Mouse (Mus musculus): ENCODE results near the gene Kcnj8. TPM values are rescaled to one million over a fixed set of nuclear protein-coding genes. Genes with fewer than 3 reads are reported as not detected.
A peak's percentile ranks its signal among the peaks of the same experiment; 100 is the strongest.

Gene Kcnj8
- polyA plus RNA-seq, 1 experiment from 2014 or later = 2.8 TPM

DNA sequence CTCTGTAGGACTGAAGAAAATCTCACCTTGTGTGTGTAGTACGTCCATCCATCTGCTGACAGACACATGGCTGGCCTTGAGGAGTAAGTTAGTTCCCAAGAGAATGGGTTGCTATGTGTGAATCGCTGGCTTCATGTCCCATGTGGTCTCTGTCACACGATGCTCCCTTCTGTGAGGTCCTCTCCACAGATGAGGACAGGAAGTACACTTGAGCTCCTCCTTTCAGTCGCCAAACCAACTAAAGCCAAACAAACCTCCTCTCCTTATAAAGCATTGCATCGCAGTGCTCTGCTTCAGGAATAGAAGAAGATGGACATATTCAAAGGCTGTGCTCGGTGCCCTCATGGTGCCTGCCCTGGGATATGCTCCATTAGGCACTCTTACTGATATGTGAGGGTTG is 6.4 kb upstream of the Kcnj8 start:
- Histone ChIP-seq H3K4me2 (ENCODE audit: low read depth, low read length) (no peak overlapping the region), H3K9me3 (replicated peaks; ENCODE audit: control insufficient read depth, low read length) (no peaks in the 10 kb centered on the region), H3K27me3 (ENCODE audit: control insufficient read depth, insufficient read depth, low read length) (no peaks in the 10 kb centered on the region), H3K27ac (replicated peaks; ENCODE audit: low read depth, low read length) (no peak overlapping the region), H3K36me3 (replicated peaks; ENCODE audit: control insufficient read depth, insufficient read depth, low read depth, low read length) (no peaks in the 10 kb centered on the region), H3K4me3 (ENCODE audit: low read depth, low read length) (no peak overlapping the region), H3K9ac (replicated peaks; ENCODE audit: low read length) (no peak overlapping the region), H3K4me1 (ENCODE audit: control insufficient read depth, insufficient read depth, low read length) (no peaks in the 10 kb centered on the region)
- ATAC-seq (replicated peaks; ENCODE audit: insufficient number of reproducible peaks, low FRiP score, low TSS enrichment, low read depth) (no peak), DNase-seq (ENCODE audit: low spot score) (no peak)
- WGBS = 81% methylated on average over 6 of the region's 6 CpGs

DNA sequence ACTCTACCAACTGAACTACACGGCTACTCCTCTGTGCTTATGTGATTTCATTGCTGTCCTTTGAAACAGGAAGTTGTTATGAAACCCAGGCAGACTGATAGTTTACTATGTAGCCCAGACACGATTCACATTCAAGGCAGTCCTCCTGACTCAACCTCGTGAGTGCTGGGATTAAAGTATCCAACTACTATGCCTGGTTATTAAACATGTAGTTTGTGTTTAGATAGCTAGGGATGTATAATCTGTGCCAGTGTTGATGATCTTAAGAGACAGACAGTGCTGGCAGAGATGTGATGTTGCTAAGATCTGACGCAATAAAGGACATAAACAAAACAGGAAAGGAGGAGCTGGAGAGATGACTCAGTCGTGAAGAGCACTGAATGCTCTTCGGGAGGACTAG is 1.5 kb upstream of the Kcnj8 start:
- ATAC-seq (replicated peaks; ENCODE audit: insufficient number of reproducible peaks, low FRiP score, low TSS enrichment, low read depth) = no peak
- Histone ChIP-seq H3K4me3 (ENCODE audit: low read depth, low read length) (no peak overlapping the region), H3K9me3 (replicated peaks; ENCODE audit: control insufficient read depth, low read length) (no peaks in the 10 kb centered on the region), H3K9ac (replicated peaks; ENCODE audit: low read length) (no peak overlapping the region), H3K4me2 (ENCODE audit: low read depth, low read length) (no peak overlapping the region), H3K27me3 (ENCODE audit: control insufficient read depth, insufficient read depth, low read length) (peaks cover 12% of the 10 kb centered on the region), H3K27ac (replicated peaks; ENCODE audit: low read depth, low read length) (no peak overlapping the region), H3K36me3 (replicated peaks; ENCODE audit: control insufficient read depth, insufficient read depth, low read depth, low read length) (no peaks in the 10 kb centered on the region), H3K4me1 (ENCODE audit: control insufficient read depth, insufficient read depth, low read length) (no peaks in the 10 kb centered on the region)
- DNase-seq (ENCODE audit: low spot score) = no peak
- 57% methylated on average over 6 of the region's 6 CpGs for WGBS

DNA sequence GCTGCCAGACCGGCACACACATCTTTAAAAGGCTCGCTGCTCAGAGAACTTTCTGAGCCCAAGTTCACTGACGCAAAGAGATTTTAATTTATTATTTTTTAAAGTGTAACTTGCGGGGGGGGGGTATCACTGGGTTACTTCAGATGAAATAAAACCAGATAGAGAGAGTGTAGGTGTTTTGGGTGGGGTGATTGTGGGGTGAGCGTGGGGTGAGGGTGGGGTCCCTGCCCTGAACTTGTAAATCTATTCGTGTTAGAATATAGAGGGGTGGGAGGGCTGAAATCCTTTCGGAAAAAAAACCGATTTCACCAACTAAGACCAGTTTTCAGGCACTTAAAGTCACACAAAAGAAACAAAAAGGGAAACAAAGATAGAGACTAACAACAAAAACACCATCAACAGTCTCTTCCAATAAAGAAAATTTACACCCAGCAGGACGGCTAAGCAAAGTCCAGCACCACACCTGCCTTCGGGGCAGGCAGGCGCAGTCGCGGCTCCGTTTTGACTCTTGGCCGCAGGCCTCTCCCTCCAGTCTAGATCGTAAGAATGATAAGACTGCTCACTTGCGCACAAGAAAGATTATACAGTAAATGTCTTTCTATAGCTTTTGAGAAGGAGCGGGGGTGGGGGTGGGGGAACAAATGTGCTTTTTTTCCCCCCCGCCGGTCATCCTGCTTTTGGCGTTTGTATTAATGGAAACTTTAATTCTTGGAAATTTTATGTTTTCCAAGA is 381 bp upstream of the Kcnj8 start:
- H3K9ac ChIP-seq (replicated peaks; ENCODE audit: low read length) = no peak overlapping the region
- H3K4me1 ChIP-seq (ENCODE audit: control insufficient read depth, insufficient read depth, low read length) = no peaks in the 10 kb centered on the region
- peak overlapping the region; percentile 59 for H3K4me2 ChIP-seq (ENCODE audit: low read depth, low read length)
- peak overlapping the region; percentile 43 for H3K4me3 ChIP-seq (ENCODE audit: low read depth, low read length)
- ATAC-seq (replicated peaks; ENCODE audit: insufficient number of reproducible peaks, low FRiP score, low TSS enrichment, low read depth) (peak; percentile 57; the same call in 1 of the 2 replicates), DNase-seq (ENCODE audit: low spot score) (peak; percentile 35)
- no peak overlapping the region for H3K27ac ChIP-seq (replicated peaks; ENCODE audit: low read depth, low read length)
- H3K27me3 ChIP-seq (ENCODE audit: control insufficient read depth, insufficient read depth, low read length) = peaks cover 12% of the 10 kb centered on the region
- 3% methylated on average over 21 of the region's 21 CpGs for WGBS
- no peaks in the 10 kb centered on the region for H3K36me3 ChIP-seq (replicated peaks; ENCODE audit: control insufficient read depth, insufficient read depth, low read depth, low read length)
- H3K9me3 ChIP-seq (replicated peaks; ENCODE audit: control insufficient read depth, low read length) = no peaks in the 10 kb centered on the region

- H3K9me3 ChIP-seq (replicated peaks; ENCODE audit: control insufficient read depth, low read length) = no peaks in the 10 kb centered on the region
- DNase-seq (ENCODE audit: low spot score) = no peak
- no peak for ATAC-seq (replicated peaks; ENCODE audit: insufficient number of reproducible peaks, low FRiP score, low TSS enrichment, low read depth)
- H3K4me3 ChIP-seq (ENCODE audit: low read depth, low read length) = no peak overlapping the region; the same call in 1 of the 2 replicates
- H3K27me3 ChIP-seq (ENCODE audit: control insufficient read depth, insufficient read depth, low read length) = peaks cover 12% of the 10 kb centered on the region
- H3K4me2 ChIP-seq (ENCODE audit: low read depth, low read length) = no peak overlapping the region
- WGBS = 6% methylated on average over 30 of the region's 30 CpGs
- no peaks in the 10 kb centered on the region for H3K4me1 ChIP-seq (ENCODE audit: control insufficient read depth, insufficient read depth, low read length)
- H3K27ac ChIP-seq (replicated peaks; ENCODE audit: low read depth, low read length) = no peak overlapping the region
- H3K9ac ChIP-seq (replicated peaks; ENCODE audit: low read length) = no peak overlapping the region
- H3K36me3 ChIP-seq (replicated peaks; ENCODE audit: control insufficient read depth, insufficient read depth, low read depth, low read length) = no peaks in the 10 kb centered on the region
Observed at GRCm38 (mm10) chr6:142570046-142570770, 1.2 kb downstream of the Kcnj8 start.

DNA sequence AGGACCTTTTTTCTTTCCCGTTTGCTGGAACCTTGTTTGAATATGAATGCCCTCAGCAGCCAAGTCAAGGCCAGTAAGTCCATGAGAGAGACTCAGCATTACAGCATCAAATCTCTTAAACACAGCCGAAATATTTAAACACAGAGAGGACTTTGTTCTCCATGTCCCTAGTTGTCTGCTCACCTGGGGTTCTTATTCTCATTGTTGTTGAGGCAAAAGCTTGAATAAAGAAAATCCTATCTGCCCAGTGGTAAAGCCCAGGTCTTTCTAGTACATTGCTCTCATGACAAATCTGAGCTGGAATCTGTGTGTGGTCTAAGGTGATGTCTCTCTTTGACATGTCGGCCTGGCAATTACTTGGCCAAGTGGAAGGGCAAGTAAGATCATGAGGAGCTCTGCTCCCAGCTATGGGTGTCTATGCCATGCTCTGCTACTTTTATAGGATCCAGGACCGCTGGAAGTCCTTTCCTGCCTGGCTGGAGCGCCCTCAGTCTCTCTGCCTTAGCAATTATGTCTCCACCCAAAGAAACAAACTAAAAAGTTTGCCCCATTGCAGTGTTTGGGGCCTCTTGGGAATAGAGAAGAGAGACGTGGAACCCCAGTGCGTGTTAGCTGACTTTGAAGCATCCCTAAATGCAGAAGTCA is 2.6 kb downstream of the Kcnj8 start:
- DNase-seq (ENCODE audit: low spot score) = no peak
- Histone ChIP-seq H3K36me3 (replicated peaks; ENCODE audit: control insufficient read depth, insufficient read depth, low read depth, low read length) (no peaks in the 10 kb centered on the region), H3K4me2 (ENCODE audit: low read depth, low read length) (no peak overlapping the region), H3K27me3 (ENCODE audit: control insufficient read depth, insufficient read depth, low read length) (peaks cover 12% of the 10 kb centered on the region), H3K9ac (replicated peaks; ENCODE audit: low read length) (no peak overlapping the region), H3K4me1 (ENCODE audit: control insufficient read depth, insufficient read depth, low read length) (no peaks in the 10 kb centered on the region), H3K9me3 (replicated peaks; ENCODE audit: control insufficient read depth, low read length) (no peaks in the 10 kb centered on the region), H3K4me3 (ENCODE audit: low read depth, low read length) (no peak overlapping the region), H3K27ac (replicated peaks; ENCODE audit: low read depth, low read length) (no peak overlapping the region)
- 33% methylated on average over 7 of the region's 7 CpGs for WGBS
- ATAC-seq (replicated peaks; ENCODE audit: insufficient number of reproducible peaks, low FRiP score, low TSS enrichment, low read depth) = no peak

DNA sequence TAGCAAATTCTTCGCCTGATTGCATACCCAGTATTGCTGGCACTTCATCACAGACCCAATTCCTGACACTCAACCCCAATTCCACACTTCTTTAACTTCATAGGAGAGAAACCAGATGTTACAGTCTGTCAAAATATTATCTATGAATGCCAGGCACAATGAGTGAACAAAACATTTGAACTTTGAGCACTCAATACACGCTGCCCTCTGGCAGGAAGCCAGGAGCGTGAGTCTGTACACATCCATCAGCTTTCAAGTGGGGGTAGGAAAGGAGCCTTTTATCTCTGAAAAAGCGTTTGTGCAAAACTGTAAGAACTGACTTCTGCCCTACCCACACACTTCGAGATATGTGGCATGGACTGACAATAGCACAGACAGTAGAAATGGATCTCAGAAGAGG is 4.0 kb downstream of the Kcnj8 start:
- no peak overlapping the region for H3K4me3 ChIP-seq (ENCODE audit: low read depth, low read length)
- no peaks in the 10 kb centered on the region for H3K36me3 ChIP-seq (replicated peaks; ENCODE audit: control insufficient read depth, insufficient read depth, low read depth, low read length)
- no peak for ATAC-seq (replicated peaks; ENCODE audit: insufficient number of reproducible peaks, low FRiP score, low TSS enrichment, low read depth)
- H3K9me3 ChIP-seq (replicated peaks; ENCODE audit: control insufficient read depth, low read length) = no peaks in the 10 kb centered on the region
- H3K27ac ChIP-seq (replicated peaks; ENCODE audit: low read depth, low read length) = no peak overlapping the region
- peaks cover 12% of the 10 kb centered on the region for H3K27me3 ChIP-seq (ENCODE audit: control insufficient read depth, insufficient read depth, low read length)
- no peaks in the 10 kb centered on the region for H3K4me1 ChIP-seq (ENCODE audit: control insufficient read depth, insufficient read depth, low read length)
- no peak overlapping the region for H3K9ac ChIP-seq (replicated peaks; ENCODE audit: low read length)
- DNase-seq (ENCODE audit: low spot score) = no peak
- no peak overlapping the region for H3K4me2 ChIP-seq (ENCODE audit: low read depth, low read length)
- 62% methylated on average over 5 of the region's 5 CpGs for WGBS

DNA sequence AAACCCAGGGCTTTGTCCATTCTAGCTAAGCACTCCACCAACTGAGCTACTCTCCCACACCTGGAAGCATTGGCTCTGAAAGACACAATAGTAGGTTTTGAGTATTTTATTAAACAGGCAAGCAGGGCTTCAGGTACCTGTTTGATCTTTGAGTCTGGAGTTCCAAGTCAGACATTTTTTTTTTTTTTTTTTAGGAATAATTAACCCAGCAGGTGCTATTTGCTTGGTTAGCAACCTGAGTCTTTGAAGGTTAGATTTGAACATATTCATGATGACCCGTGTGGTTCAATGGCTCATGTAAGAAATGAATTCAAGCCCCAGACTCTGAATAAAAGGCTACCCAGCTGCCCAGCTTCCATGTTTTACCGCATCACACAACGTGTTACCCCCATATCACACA is 6.7 kb downstream of the Kcnj8 start:
- ATAC-seq (replicated peaks; ENCODE audit: insufficient number of reproducible peaks, low FRiP score, low TSS enrichment, low read depth) = no peak
- no peak overlapping the region for H3K4me3 ChIP-seq (ENCODE audit: low read depth, low read length)
- no peak overlapping the region for H3K4me2 ChIP-seq (ENCODE audit: low read depth, low read length)
- H3K36me3 ChIP-seq (replicated peaks; ENCODE audit: control insufficient read depth, insufficient read depth, low read depth, low read length) = no peaks in the 10 kb centered on the region
- no peak overlapping the region for H3K9ac ChIP-seq (replicated peaks; ENCODE audit: low read length)
- H3K9me3 ChIP-seq (replicated peaks; ENCODE audit: control insufficient read depth, low read length) = no peaks in the 10 kb centered on the region
- no peak overlapping the region for H3K27ac ChIP-seq (replicated peaks; ENCODE audit: low read depth, low read length)
- no peak for DNase-seq (ENCODE audit: low spot score)
- H3K4me1 ChIP-seq (ENCODE audit: control insufficient read depth, insufficient read depth, low read length) = no peaks in the 10 kb centered on the region
- 92% methylated on average over 3 of the region's 3 CpGs for WGBS
- H3K27me3 ChIP-seq (ENCODE audit: control insufficient read depth, insufficient read depth, low read length) = peaks cover 4% of the 10 kb centered on the region

- Histone ChIP-seq H3K9ac (replicated peaks; ENCODE audit: low read length) (no peak overlapping the region), H3K9me3 (replicated peaks; ENCODE audit: control insufficient read depth, low read length) (no peaks in the 10 kb centered on the region), H3K4me2 (ENCODE audit: low read depth, low read length) (no peak overlapping the region), H3K36me3 (replicated peaks; ENCODE audit: control insufficient read depth, insufficient read depth, low read depth, low read length) (no peaks in the 10 kb centered on the region), H3K27ac (replicated peaks; ENCODE audit: low read depth, low read length) (no peak overlapping the region), H3K4me1 (ENCODE audit: control insufficient read depth, insufficient read depth, low read length) (no peaks in the 10 kb centered on the region), H3K4me3 (ENCODE audit: low read depth, low read length) (no peak overlapping the region), H3K27me3 (ENCODE audit: control insufficient read depth, insufficient read depth, low read length) (no peaks in the 10 kb centered on the region)
- no peak for ATAC-seq (replicated peaks; ENCODE audit: insufficient number of reproducible peaks, low FRiP score, low TSS enrichment, low read depth)
- WGBS = 71% methylated on average over 1 of the region's 1 CpGs
- DNase-seq (ENCODE audit: low spot score) = no peak
Observed at GRCm38 (mm10) chr6:142561151-142561550, 10.3 kb downstream of the Kcnj8 start.

Measured in embryonic facial prominence, embryonic 11.5 days (tissue).